Mouse (Mus musculus) liver, embryonic 14.5 days (tissue): ENCODE results near the gene Poll. TPM values are rescaled to one million over a fixed set of nuclear protein-coding genes. Genes with fewer than 3 reads are reported as not detected.
A peak's percentile ranks its signal among the peaks of the same experiment; 100 is the strongest.

Source experiments
- ATAC-seq: fragments of 200-750 bp; cut with Nextera tagmentation; 2 replicates; pipeline ENCODE4 v1.8.0; 2017; ENCODE audit warnings: moderate number of reproducible peaks, mild to moderate bottlenecking, moderate library complexity; ENCODE audit not compliant: insufficient read depth
- DNase-seq, 3 experiments: peaks; one replicate each; pipeline ENCODE4 v3.0.0-alpha.2; 2012 to 2013; ENCODE audit warnings: low read depth in 3 of 3, low spot score in 3 of 3
- H3K27ac ChIP-seq: fragments of 300-500 bp; sonication (generic); 2 replicates; pipeline ENCODE4 v1.5.1; 2014; ENCODE audit warnings: moderate library complexity, mild to moderate bottlenecking, control low read depth, inconsistent platforms
- H3K27me3 ChIP-seq: fragments of 300-500 bp; sonication (generic); 2 replicates; pipeline ENCODE4 v1.6.1; 2014; ENCODE audit warnings: mild to moderate bottlenecking, low read length, moderate library complexity; ENCODE audit not compliant: control insufficient read depth, insufficient read depth
- H3K36me3 ChIP-seq: fragments of 300-500 bp; sonication (generic); replicated peaks from 2 replicates; pipeline ENCODE4 v1.6.1; 2014; ENCODE audit warnings: low read depth; ENCODE audit not compliant: control insufficient read depth, insufficient read depth
- H3K4me1 ChIP-seq, 2 experiments: fragments of 200-500 bp in 1 of 2; fragments of 300-500 bp in 1 of 2; sonication (generic) in 1 of 2; replicated peaks; 2 replicates each; pipeline ENCODE4 v1.6.1; 2012 to 2014; ENCODE audit warnings: antibody characterized with exemption in 1 of 2, inconsistent platforms in 1 of 2, low read length in 1 of 2; ENCODE audit not compliant: control insufficient read depth in 2 of 2, insufficient read depth in 2 of 2
- H3K4me2 ChIP-seq: fragments of 300-500 bp; sonication (generic); 2 replicates; pipeline ENCODE4 v1.6.1; 2014; ENCODE audit warnings: low read depth, mild to moderate bottlenecking, control low read depth, moderate library complexity
- H3K4me3 ChIP-seq, 2 experiments: fragments of 200-500 bp in 1 of 2; fragments of 300-500 bp in 1 of 2; sonication (generic) in 1 of 2; 2 replicates each; pipeline ENCODE4 v1.5.1; 2012 to 2014; ENCODE audit warnings: low read depth in 2 of 2, low read length in 2 of 2, mild to moderate bottlenecking in 2 of 2, control low read depth in 1 of 2, inconsistent platforms in 1 of 2, moderate library complexity in 1 of 2; ENCODE audit not compliant: insufficient read depth in 1 of 2
- H3K9ac ChIP-seq: fragments of 300-500 bp; sonication (generic); replicated peaks from 2 replicates; pipeline ENCODE4 v1.6.1; 2014; ENCODE audit warnings: mild to moderate bottlenecking, control low read depth, moderate library complexity
- H3K9me3 ChIP-seq: fragments of 300-500 bp; sonication (generic); 2 replicates; pipeline ENCODE4 v1.6.1; 2016; ENCODE audit warnings: low read length, mixed read lengths; ENCODE audit not compliant: control insufficient read depth
- CTCF ChIP-seq: IDR thresholded peaks from 2 replicates; pipeline ENCODE4 v1.5.1; 2016; ENCODE audit warnings: antibody characterized with exemption, low read depth, control low read depth
- EP300 ChIP-seq: IDR thresholded peaks from 2 replicates; pipeline ENCODE4 v1.6.1; 2016; ENCODE audit warnings: antibody characterized with exemption, low read depth
- WGBS: fragments of 180-500 bp; shearing (Covaris S2); extraction: QIAGEN DNeasy Blood & Tissue Kit; methylation state at CpG from one replicate; pipeline ENCODE4 v1.1.7; 2014; ENCODE audit not compliant: insufficient replicate concordance; 5-methylcytosine and 5-hydroxymethylcytosine counted together
- polyA plus RNA-seq, 2 experiments: library from polyadenylated mRNA; depleted of rRNA in 1 of 2; stranded (reverse) in 1 of 2; unstranded in 1 of 2; fragments of >200 nt; fragmentation: Nextera tagmentation in 1 of 2; extraction: Ambion mirVana in 1 of 2; gene quantifications; 2 replicates each; pipeline versions ENCODE4 v1.2.1 to v1.2.3; 2012 to 2014

The Poll gene
- polyA plus RNA-seq, 2 experiments = 3.7 to 4.1 TPM

GRCm38 (mm10) chr19:45579416-45579815 lies 19.1 kb upstream of the Poll start:
- Histone ChIP-seq H3K9me3 (no peaks in the 10 kb centered on the region), H3K4me2 (no peak overlapping the region), H3K36me3 (no peaks in the 10 kb centered on the region), H3K9ac (no peak overlapping the region), H3K4me3 (no peak overlapping the region), H3K27ac (no peak overlapping the region), H3K27me3 (no peaks in the 10 kb centered on the region), H3K4me1 (peaks cover 8 to 17% of the 10 kb centered on the region in 2 experiments)
- 84% methylated on average over 7 of the region's 7 CpGs for WGBS
- no peak for DNase-seq
- no peak for TF ChIP-seq EP300
- no peak for TF ChIP-seq CTCF
- ATAC-seq = no peak

- Histone ChIP-seq H3K4me3 (no peak overlapping the region), H3K9ac (no peak overlapping the region), H3K36me3 (no peaks in the 10 kb centered on the region), H3K27me3 (no peaks in the 10 kb centered on the region), H3K4me1 (peaks cover 8 to 20% of the 10 kb centered on the region in 2 experiments), H3K9me3 (no peaks in the 10 kb centered on the region), H3K27ac (no peak overlapping the region), H3K4me2 (no peak overlapping the region)
- DNase-seq = no peak
- TF ChIP-seq EP300 (no peak), CTCF (no peak)
- WGBS = 77% methylated on average over 12 of the region's 12 CpGs
- no peak for ATAC-seq
These were observed 18.6 kb upstream of the Poll start for GRCm38 (mm10) chr19:45578976-45579375.

GRCm38 (mm10) chr19:45577141-45577750 lies 16.9 kb upstream of the Poll start:
- WGBS = 36% methylated on average over 14 of the region's 14 CpGs
- TF ChIP-seq CTCF = no peak
- no peak for TF ChIP-seq EP300
- peaks cover 17 to 29% of the 10 kb centered on the region in 2 experiments for H3K4me1 ChIP-seq

GRCm38 (mm10) chr19:45575632-45576001 lies 15.3 kb upstream of the Poll start:
- DNase-seq = no peak
- no peak overlapping the region for H3K4me3 ChIP-seq

More at GRCm38 (mm10) chr19:45577141-45577750, 16.9 kb upstream of the Poll start:
- H3K36me3 ChIP-seq = no peaks in the 10 kb centered on the region
- no peaks in the 10 kb centered on the region for H3K27me3 ChIP-seq
- no peak overlapping the region for H3K27ac ChIP-seq
- no peak overlapping the region for H3K9ac ChIP-seq
- DNase-seq (no peak), ATAC-seq (no peak)
- H3K4me2 ChIP-seq = no peak overlapping the region
- no peak overlapping the region for H3K4me3 ChIP-seq
- H3K9me3 ChIP-seq = no peaks in the 10 kb centered on the region

GRCm38 (mm10) chr19:45574941-45575631 lies 14.8 kb upstream of the Poll start:
- no peak for DNase-seq
- 24% methylated on average over 19 of the region's 19 CpGs for WGBS
- Histone ChIP-seq H3K27ac (no peak overlapping the region; the same call in 1 of the 2 replicates), H3K9me3 (no peaks in the 10 kb centered on the region), H3K4me2 (peak overlapping the region; percentile 5; the same call in 1 of the 2 replicates), H3K4me3 (no peak overlapping the region), H3K4me1 (peaks cover 17 to 29% of the 10 kb centered on the region in 2 experiments), H3K36me3 (no peaks in the 10 kb centered on the region), H3K9ac (no peak overlapping the region), H3K27me3 (no peaks in the 10 kb centered on the region)
- ATAC-seq = no peak
- TF ChIP-seq CTCF (no peak), EP300 (no peak)

More at GRCm38 (mm10) chr19:45575632-45576001, 15.3 kb upstream of the Poll start:
- Histone ChIP-seq H3K27ac (no peak overlapping the region), H3K4me1 (peaks cover 17 to 29% of the 10 kb centered on the region in 2 experiments), H3K9ac (no peak overlapping the region), H3K27me3 (no peaks in the 10 kb centered on the region), H3K36me3 (no peaks in the 10 kb centered on the region), H3K4me2 (no peak overlapping the region), H3K9me3 (no peaks in the 10 kb centered on the region)
- 0 out of 2 replicates have a peak, but pooled peaks have one; percentile 6 for ATAC-seq
- 17% methylated on average over 8 of the region's 8 CpGs for WGBS
- TF ChIP-seq EP300 (no peak), CTCF (no peak)
